Mouse (Mus musculus) heart, adult 11 months (tissue): ENCODE data around the gene Lrriq4.

Experiments
- DNase-seq: peaks from one replicate; pipeline ENCODE4 v3.0.0; 2022

Gene Lrriq4

DNA sequence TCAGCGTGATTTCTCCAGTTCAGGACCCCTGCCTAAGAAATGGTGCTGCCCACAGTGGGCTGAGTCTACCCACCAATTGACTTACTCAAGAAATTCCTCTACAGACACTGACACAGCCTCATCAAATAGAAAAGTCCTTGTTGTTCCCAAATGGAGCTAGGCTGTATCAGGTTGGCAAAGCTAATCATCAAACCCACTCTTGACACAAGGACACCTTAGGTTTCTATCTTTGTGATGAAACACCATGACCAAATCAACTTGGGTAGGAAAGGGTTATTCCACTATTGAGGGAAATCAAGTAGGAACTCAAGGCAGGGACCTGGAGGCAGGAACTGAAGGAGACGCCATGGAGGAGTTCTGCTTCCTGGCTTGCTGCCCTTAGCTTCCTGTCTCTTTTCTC is at the start of gene Lrriq4:
Gene Lrriq4, plus strand, starts transcription at position 301 of the 400 bp plus-strand sequence.
- DNase-seq, result no peak

DNA sequence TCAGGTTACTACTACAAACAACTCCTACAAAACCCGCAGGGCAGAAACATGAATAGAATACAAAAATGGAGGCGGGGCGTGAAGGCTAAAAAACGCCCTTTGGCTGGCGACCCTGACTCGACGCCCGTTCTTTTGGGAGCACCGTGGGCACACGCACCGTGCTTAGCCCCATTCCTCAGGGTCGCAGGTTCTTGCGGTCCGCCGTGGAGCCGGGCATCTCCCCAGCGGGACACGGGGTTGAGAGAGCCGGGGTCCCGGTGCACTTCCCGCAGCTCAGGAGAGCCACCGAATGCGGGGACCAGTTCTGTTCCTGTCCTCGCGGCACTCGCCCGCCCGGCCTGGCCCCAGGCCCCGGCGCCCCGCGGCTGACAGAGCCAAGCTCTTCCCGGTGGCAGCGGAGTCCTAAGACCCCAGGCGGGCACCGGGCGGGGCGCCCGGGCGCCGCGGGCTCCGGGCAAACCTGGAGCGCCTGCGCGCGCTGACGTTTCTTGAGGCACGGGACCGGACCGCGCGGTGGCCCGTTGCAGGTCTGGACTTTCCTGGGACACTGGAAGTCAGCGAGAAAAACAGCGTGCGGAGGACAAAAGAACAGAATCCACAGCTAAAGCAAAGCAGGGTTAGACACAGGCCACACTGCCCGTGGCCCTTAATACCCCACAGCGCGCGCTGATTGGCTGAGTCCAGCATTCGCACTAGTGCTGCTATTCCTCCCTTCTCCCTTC is 49.0 kb upstream of the Lrriq4 start:
- peak; percentile 96 for DNase-seq

DNA sequence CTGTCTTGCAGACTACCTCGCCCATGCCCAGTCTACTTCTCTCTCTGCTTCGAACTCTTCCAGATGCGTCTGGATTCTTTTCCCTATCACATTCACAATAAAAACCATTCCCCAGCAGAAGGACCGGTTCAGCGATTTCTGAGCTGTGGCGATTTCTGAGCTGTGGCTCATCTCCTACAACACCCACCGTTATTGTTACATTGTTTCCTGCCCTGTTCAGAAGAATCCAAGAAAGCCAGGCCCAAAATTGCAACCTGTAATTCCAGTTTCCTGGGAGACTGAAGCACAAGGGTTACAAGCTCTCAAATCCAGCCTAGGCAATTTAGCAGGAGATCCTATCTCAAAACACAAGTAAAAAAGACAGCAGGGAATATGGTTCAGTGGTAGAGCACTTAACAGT is 47.0 kb upstream of the Lrriq4 start:
- peak; percentile 55 for DNase-seq

DNA sequence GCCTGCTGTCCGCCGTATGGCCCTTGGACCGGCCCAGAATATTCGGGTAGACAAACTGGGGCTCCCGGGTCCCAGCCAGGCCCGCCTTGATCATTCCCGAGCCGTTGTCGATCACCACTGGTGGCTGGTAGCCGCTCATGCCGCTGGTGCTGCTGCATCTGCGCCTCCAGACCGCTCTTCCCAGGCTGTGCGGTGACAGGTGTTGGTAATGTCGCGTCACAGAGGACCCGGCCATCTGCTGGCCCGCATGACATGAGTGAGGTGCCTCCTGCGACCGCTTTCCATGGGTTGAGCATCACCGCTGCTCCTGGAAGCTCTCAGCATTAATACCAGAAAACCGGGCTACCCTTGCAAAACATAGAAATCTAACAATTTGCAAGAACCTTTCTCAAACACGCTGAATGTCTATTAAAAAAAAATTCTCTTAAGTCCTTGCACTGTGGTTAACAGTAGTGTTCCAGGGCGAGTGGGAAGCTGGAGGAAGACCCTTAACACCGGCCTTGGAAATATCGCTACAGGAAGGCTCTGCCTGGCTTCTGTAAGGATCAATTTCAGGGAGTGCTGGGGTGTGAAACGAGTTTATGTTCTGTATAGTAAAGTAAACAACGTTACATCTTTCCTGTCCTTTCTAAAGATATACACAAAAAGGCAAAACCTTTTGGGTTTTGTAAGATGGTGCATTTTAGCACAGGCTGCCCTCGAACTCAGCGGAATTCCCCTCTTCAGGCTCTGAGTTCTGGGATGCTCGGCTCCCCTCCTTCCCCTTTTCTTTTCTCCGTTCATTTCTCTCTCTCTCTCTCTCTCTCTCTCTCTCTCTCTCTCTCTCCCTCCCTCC is 44.4 kb upstream of the Lrriq4 start, which contains the start of gene Actrt3:
Gene Actrt3, minus strand, starts transcription at position 229 of the 835 bp plus-strand sequence.
- DNase-seq, result peak; percentile 92

DNA sequence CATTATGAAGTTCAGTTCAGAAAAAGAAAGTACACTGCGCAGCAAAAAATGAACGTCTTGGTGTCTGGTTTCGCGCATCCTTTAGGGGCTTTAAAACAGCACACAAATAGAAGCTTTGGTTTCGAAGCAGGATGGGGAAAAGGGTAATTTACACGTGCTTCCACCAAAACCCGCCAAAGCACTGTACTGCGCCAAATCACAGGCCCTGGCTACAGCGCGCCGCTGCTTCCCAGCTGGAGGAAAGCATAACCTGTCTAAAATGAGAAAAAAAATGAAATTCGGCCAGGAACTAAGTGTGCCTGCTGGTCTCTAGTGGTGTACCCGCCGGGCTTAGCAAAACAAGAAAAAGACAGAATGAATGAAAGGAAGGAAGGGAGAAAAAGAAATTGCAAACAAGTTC is 43.6 kb upstream of the Lrriq4 start:
- peak; percentile 92 for DNase-seq

DNA sequence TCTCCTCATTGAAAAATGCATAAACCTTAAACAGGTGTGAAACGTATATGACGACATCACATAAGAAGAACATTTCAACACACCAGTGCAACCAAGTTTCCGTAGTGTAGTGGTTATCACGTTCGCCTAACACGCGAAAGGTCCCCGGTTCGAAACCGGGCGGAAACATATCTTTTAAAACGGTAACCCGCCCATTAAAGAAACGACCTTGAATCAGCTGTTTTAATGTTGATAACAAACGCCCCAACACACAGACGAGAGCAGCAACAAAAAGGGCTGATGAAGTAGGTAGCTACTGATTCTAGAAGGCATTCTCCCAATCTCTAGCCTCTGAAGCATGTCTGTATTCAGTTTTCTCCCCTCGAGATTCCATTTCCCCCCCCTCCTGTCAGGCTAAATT is 43.1 kb upstream of the Lrriq4 start:
- peak; percentile 98 for DNase-seq

DNA sequence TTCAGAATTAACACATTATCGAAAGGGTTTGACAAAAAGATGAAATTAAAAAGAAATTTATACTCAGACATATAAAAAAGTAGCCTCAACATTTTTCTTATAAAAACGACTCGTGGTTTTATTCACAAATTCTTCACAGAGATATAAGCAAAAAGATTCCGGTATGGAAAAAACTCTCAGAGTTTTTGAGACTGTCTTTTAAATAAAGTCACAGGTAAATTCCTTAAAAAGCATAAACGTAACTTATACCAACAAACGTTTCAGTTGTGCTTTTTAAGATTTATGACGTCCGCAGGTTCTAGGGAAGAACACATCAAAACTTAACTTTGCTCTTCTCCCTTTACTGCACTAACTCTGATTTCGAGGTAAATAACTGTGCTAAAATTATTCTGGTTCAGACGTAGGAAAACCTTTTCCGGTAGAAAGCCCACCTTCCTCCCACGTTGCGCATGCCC is 42.7 kb upstream of the Lrriq4 start:
- DNase-seq, result no peak

DNA sequence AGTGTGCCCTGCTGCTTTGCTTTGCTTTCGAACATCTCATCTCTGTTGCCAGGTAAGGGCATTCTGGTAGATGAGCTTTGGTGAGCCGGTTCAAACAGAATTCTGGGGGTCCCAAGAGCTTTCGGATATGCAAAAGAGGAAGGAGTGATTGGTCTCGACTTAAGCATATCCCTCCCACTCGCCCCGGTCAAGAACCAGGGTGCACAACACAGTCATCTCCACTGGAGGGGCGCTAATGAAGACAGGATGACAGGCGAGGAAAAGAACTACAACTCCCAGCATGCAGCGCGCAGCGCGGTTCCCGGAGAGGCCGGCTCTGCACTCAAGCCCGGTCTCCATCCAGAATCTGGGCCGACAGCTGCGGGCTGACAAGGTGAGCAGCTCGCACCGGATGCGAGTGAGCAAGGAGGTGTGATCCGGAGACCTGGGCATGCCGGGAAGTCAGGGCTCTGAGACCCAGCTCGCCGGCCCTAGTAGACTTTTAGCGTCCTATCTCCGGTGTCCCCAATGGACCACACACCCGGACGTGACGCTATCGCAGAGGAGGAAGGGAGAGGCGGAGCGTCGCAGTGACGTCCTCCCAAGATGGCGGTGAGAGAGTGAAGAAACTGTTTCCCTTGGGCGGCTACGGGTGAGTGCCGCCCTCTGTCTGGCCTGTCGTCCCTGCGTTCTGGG is 42.1 kb upstream of the Lrriq4 start, which contains the start of gene Mynn:
Gene Mynn, plus strand, starts transcription at position 1 of the 675 bp plus-strand sequence.
- peak; percentile 100 for DNase-seq

DNA sequence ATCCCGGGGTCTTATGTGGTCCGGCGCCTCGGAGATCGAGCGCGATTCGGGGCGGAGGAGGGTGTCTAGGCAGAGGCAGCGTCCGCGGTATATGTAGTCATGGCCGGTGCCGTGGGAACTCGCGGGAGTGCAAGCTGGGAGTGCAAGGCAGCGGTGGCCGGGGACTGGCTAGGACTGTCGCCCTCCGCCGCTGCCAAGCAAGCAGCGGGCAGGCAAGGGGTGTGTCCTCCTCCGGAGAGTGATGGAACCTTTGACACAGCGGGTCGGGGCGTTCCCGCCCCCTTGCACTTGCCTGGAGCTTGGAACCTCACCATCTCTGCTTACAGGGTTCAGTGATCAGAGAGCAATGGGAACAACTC is 41.6 kb upstream of the Lrriq4 start:
- DNase-seq, result no peak

DNA sequence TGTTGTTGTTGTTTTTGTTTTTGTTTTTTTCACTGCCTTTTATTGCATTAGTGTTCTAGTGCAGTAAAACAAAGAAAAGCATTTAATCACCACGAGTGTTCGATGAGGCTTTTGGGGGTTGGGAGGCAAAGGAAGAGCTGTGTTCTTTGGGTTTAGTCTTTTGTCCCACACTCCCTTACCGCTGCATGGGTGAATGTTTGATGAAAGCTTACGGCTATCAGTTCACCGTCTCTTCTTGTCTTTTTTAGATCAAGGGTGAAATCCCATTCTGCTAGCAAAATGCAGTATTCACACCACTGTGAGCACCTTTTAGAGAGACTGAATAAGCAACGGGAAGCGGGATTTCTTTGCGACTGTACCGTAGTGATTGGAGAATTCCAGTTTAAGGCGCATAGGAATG is 41.1 kb upstream of the Lrriq4 start:
- no peak for DNase-seq

DNA sequence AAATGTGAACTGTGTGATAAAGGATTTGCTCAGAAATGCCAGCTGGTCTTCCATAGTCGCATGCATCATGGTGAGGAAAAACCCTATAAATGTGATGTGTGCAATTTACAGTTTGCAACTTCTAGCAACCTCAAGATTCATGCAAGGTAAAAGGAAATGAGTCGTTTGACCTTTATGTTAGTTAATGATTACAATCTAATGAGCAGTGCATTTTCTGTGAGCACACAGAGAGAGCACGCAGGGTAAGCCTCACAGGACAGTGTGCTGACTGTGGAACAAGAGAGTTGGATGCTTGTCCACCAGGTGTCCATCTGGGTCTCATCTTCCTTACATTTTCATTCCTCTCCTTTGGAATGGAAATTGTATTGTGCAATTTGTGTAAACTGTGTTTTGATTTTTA is 35.3 kb upstream of the Lrriq4 start:
- no peak for DNase-seq

DNA sequence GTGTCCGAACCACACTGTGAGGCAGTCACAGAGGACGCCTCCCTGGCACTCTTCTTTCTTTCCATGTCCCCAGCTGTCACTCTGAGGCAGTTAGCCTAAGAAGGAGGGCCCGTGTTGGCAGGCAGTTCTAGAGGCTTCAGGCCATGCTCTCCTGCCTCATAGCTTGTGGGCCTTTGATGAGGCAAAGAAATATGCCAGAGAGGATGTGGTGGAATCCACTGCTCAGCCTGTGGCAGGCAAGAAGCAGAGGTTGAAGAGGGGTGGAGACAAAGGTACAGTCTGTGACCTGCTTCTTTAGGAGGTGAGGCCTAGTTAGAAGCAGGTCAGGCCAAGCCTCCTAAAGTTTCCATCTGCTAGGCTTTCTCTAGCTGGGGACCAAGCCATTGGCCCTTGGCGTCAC is 33.4 kb upstream of the Lrriq4 start:
- DNase-seq, result no peak

DNA sequence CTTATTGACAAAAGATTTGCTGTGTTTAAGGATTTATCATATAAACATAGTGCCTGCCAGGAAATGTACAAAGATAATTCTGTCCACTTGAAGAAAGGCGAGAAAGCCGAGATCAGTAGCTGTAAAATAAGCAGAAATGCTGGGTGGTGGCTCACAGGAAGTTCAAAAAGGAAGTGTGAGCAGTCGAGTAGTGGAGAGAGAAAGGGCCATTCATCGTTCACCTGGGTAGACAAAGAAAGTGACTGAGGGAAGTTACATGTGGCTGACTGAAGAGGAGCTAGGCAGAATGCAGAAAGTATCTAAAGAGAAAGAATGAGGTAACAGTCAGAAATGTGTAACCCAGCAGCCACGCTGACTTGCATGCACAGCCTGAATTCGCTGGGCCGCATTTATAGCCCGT is 24.2 kb upstream of the Lrriq4 start:
- DNase-seq, result no peak

DNA sequence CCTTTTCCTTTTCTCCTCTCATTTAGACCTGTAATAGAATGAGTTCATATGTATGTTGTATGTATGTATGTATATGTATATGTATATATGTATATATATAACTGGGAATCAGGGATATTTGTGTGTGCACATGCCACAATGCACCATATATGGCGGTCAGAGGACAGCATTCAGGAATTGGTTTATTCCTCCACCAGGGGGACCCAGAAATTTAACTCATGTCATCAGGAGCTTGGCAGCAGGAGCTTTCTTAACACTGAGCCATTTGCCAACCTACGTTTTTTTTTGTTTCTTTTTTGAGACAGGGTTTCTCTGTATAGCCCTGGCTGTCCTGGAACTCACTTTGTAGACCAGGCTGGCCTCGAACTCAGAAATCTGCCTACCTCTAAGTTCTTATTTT is 10.6 kb upstream of the Lrriq4 start:
- peak; percentile 15 for DNase-seq

DNA sequence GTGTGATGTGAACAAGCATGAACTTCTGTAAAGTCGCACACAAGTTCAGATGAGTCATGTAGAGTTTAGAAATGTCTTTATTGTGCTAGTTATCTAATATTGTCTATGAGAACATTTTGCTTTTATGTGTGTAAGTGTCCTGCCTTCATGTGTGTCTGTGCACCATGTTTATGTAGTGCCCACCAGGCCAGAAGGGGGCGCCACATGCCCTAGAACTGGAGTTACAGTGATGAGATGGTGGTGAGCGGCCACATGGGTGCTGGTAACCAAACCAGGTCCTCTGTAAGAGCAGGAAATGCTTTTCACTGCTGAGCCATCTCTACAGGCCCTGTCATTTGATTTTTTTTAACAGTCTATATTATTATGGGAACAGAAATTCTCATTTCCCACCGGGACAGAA is 8.7 kb upstream of the Lrriq4 start:
- DNase-seq, result no peak

DNA sequence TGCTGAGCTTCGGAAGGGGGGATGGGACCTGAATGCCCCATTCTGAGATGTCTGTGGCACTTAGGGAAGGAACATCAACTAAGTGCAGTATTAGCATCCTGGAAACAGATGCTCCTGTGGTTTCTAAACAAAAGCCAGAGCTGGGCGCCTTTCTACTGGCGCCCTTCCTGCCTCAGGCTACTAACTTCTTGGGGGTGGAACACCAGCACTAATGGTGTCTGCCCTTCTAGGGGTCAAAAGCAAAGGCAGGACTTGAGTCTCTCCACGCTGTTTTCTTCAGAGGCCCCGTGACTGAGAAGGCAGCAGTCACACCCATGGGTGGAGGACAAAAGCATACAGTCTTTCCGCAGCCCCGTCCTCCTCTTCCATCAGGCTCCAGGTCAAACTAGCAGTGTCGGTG is 2.5 kb downstream of the Lrriq4 start:
- DNase-seq, result no peak

DNA sequence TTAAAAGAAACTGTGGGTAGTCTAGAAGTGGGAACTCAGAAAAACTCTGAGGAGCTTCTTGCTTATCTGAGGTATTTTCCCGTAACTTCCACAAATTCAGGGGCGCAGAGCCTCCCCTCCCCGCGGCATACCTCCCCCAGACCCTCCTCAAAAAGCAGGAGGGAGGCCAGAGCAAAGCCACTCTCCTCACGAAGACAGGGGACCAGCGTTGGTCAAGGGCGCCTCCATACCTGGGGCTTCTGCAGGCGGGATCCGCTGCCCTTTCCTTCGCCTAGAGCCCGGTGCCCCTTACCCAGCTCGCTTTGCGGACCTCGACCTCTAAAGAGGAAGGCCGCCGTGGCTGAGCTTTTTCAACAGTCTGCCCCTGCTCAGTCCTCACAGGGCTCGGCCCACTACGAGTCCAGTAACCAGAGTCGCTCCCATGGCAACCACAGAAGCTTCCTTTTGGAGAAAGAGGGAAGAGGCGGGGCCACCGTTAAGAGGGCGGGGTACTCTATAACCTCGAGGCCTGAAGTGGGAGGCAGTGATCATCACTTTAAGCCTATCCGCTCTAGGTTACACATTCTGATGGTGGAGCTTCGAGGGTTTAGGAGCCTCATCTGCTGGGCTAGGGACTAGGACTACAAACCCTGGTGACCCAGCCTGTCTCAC is 3.3 kb downstream of the Lrriq4 start, which contains the start of gene Lrrc34:
Gene Lrrc34, minus strand, starts transcription at position 430 of the 651 bp plus-strand sequence.
- DNase-seq, result peak; percentile 91

DNA sequence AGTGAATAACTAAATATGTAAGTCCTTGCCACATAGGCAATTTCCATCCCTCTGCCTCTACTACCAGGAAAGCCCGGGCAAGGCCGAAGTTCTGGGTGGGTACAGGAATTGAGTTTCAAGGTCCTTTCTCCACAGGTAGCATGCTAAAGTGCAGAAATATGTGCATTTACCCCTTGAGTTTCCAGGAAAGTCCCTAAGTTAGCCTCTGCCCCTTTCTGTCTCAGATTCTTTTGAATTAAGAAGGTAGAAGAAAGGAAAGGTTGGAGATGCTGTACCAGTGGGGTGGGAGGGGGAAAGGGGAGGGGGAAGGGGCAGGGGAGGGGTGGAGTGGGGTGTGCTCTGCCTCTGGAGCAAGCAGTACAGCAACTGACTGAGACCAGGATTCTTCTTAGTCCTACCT is 4.2 kb downstream of the Lrriq4 start:
- no peak for DNase-seq

DNA sequence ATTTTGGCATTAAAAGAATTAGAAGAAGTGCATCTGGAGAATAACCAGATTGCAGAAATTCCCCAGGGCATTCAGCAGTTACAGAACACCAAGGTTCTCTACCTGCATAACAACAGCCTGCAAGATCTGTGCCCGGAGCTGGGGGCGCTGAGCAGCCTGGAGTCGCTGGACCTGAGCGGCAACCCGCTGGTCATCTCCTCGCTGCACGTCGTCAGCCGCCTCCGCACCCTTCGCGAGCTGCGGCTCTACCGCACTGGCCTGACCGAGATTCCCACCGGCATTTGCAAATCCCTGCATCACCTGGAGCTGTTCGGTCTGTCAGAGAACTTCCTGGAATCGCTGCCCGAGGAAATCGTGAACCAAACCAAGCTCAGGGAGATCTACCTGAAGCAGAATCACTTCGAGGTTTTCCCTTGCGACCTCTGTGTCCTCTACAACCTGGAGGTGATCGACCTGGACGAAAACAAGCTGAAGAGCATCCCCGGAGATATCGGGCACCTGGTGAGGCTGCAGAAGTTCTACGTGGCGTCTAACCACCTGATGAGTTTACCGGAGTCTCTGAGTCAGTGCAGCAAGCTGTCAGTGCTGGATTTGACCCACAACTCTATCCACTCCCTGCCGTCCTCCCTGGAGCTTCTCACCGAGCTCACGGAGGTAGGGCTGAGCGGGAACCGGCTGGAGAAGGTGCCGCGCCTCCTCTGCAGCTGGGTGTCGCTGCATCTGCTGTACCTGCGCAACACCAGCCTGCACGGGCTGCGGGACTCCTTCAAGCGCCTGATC is 5.9 kb downstream of the Lrriq4 start:
- no peak for DNase-seq

DNA sequence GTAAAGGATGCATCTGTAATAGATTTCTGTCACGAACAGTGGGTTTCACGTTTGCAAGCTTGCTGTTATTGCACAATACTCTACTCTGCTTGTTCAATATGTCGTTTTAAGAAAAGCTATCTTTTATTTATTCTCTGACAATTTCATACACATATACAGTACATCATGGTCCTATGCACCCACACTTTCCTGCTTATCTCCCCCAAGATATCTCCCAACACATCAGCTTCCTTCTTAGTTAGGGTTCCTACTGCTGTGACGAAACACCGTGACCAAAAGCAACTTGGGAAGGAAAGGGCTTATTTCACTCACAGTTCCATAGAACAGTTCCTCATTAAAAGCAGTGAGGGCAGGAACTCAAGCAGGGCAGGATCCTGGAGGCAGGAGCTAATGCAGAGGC is 11.6 kb downstream of the Lrriq4 start:
- DNase-seq, result no peak

DNA sequence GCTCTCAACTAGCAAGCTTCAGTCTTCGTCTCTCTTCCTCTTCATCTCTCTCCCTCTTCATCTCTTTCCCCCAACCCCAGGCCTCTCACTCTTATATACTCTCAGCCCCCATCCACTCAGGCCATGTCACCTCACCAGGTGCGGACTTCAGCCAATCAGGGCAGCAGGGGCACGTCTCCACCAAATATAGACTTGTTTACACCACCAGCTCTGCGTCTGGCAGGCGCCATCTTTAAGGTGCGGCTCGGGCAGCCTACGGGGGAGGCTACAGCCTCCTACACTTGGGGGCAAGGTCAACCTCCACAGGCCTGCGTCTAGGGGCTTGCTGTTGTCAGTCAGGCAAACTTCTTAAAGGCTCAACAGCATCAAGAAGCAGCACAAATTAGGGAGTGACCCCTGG is 14.2 kb downstream of the Lrriq4 start:
- DNase-seq, result peak; percentile 50

DNA sequence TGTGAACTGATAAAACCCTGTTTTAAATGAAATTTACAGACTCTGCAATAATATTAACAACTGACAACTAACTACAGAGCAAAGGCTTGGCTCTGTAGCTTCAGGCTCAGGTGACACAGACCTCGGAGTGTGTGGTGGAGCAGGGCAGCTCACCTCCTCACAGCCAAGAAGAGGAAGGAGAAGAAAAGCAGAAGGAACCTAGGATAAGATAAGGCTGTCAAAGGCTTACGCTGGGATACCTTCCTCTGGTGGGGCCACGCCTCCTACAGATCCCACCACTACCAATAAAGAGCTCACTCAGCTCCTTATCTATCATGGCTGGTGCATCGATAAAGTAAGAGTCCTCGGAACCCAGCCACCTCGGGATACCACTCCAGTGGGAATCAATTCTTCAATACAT is 38.9 kb downstream of the Lrriq4 start:
- no peak for DNase-seq
